Mouse (Mus musculus) hindbrain, embryonic 14.5 days (tissue): ENCODE data around the gene Gm20696. TPM values are rescaled to one million over a fixed set of nuclear protein-coding genes. Genes with fewer than 3 reads are reported as not detected.

Experiments
- ATAC-seq: fragments of 200-750 bp; cut with Nextera tagmentation; 2 replicates; pipeline ENCODE4 v1.8.0; 2017; ENCODE audit warnings: moderate number of reproducible peaks, mild to moderate bottlenecking, moderate TSS enrichment, moderate library complexity; ENCODE audit not compliant: low FRiP score
- DNase-seq: peaks from one replicate; pipeline ENCODE4 v3.0.0-alpha.2; 2015; ENCODE audit warnings: low spot score
- H3K27ac ChIP-seq: fragments of 300-500 bp; sonication (generic); 2 replicates; pipeline ENCODE4 v1.5.1; 2014; ENCODE audit warnings: mild to moderate bottlenecking, moderate library complexity
- H3K27me3 ChIP-seq: fragments of 300-500 bp; sonication (generic); 2 replicates; pipeline ENCODE4 v1.6.1; 2014; ENCODE audit warnings: mild to moderate bottlenecking, low read length, mixed read lengths; ENCODE audit not compliant: control insufficient read depth, insufficient read depth
- H3K36me3 ChIP-seq: fragments of 300-500 bp; sonication (generic); replicated peaks from 2 replicates; pipeline ENCODE4 v1.6.1; 2014; ENCODE audit not compliant: control insufficient read depth, insufficient read depth
- H3K4me1 ChIP-seq: fragments of 300-500 bp; sonication (generic); replicated peaks from 2 replicates; pipeline ENCODE4 v1.6.1; 2014; ENCODE audit warnings: antibody characterized with exemption, low read length, mixed read lengths; ENCODE audit not compliant: control insufficient read depth, insufficient read depth
- H3K4me2 ChIP-seq: fragments of 300-500 bp; sonication (generic); replicated peaks from 2 replicates; pipeline ENCODE4 v1.6.1; 2014; ENCODE audit warnings: mild to moderate bottlenecking, moderate library complexity
- H3K4me3 ChIP-seq: fragments of 300-500 bp; sonication (generic); replicated peaks from 2 replicates; pipeline ENCODE4 v1.5.1; 2014; ENCODE audit warnings: mild to moderate bottlenecking, low read length
- H3K9ac ChIP-seq: fragments of 300-500 bp; sonication (generic); 2 replicates; pipeline ENCODE4 v1.6.1; 2014
- H3K9me3 ChIP-seq: fragments of 300-500 bp; sonication (generic); 2 replicates; pipeline ENCODE4 v1.6.1; 2016; ENCODE audit warnings: low read length; ENCODE audit not compliant: control insufficient read depth
- WGBS: fragments of 180-500 bp; shearing (Covaris S2); extraction: QIAGEN DNeasy Blood & Tissue Kit; methylation state at CpG from one replicate; pipeline ENCODE4 v1.1.7; 2014; 5-methylcytosine and 5-hydroxymethylcytosine counted together
- polyA plus RNA-seq: library from polyadenylated mRNA; unstranded; fragments of >200 nt; fragmentation: Nextera tagmentation; extraction: Ambion mirVana; gene quantifications from 2 replicates; pipeline ENCODE4 v1.2.1, GENCODE M21; 2014

The Gm20696 gene
- polyA plus RNA-seq, 1 experiment from 2014 or later, result 2.6 TPM

GRCm38 (mm10) chr6:99652341-99652740 is 14.3 kb downstream of the Gm20696 start:
- Histone ChIP-seq H3K36me3 (no peaks in the 10 kb centered on the region), H3K9me3 (no peaks in the 10 kb centered on the region), H3K27me3 (no peaks in the 10 kb centered on the region), H3K27ac (no peak overlapping the region), H3K9ac (no peak overlapping the region), H3K4me1 (no peaks in the 10 kb centered on the region), H3K4me2 (no peak overlapping the region), H3K4me3 (no peak overlapping the region)
- no peak for ATAC-seq
- WGBS, result 73% methylated on average over 2 of the region's 2 CpGs
- peak; percentile 60 for DNase-seq

GRCm38 (mm10) chr6:99649307-99649706 is 17.3 kb downstream of the Gm20696 start:
- WGBS, result 63% methylated on average over 2 of the region's 2 CpGs
- no peak for DNase-seq
- no peaks in the 10 kb centered on the region for H3K9me3 ChIP-seq
- no peaks in the 10 kb centered on the region for H3K27me3 ChIP-seq
- no peak overlapping the region for H3K4me3 ChIP-seq
- H3K9ac ChIP-seq, result no peak overlapping the region
- H3K4me2 ChIP-seq, result no peak overlapping the region
- H3K4me1 ChIP-seq, result no peaks in the 10 kb centered on the region
- no peak overlapping the region for H3K27ac ChIP-seq
- no peak for ATAC-seq
- H3K36me3 ChIP-seq, result no peaks in the 10 kb centered on the region

- H3K9me3 ChIP-seq, result no peaks in the 10 kb centered on the region
- no peak for DNase-seq
- no peaks in the 10 kb centered on the region for H3K27me3 ChIP-seq
- 78% methylated on average over 10 of the region's 10 CpGs for WGBS
- H3K27ac ChIP-seq, result no peak overlapping the region
- H3K4me3 ChIP-seq, result no peak overlapping the region
- H3K4me1 ChIP-seq, result no peaks in the 10 kb centered on the region; the same call in 1 of the 2 replicates
- no peak overlapping the region for H3K4me2 ChIP-seq
- no peak overlapping the region for H3K9ac ChIP-seq
- H3K36me3 ChIP-seq, result no peaks in the 10 kb centered on the region
- 0 out of 2 replicates have a peak, but pooled peaks have one; percentile 24 for ATAC-seq
Measured at GRCm38 (mm10) chr6:99646344-99646743, 20.3 kb downstream of the Gm20696 start.

GRCm38 (mm10) chr6:99644876-99645275 is 21.7 kb downstream of the Gm20696 start:
- Histone ChIP-seq H3K9me3 (no peaks in the 10 kb centered on the region), H3K36me3 (no peaks in the 10 kb centered on the region), H3K27me3 (no peaks in the 10 kb centered on the region), H3K4me1 (no peaks in the 10 kb centered on the region; the same call in 1 of the 2 replicates), H3K9ac (no peak overlapping the region), H3K4me2 (no peak overlapping the region), H3K4me3 (no peak overlapping the region), H3K27ac (no peak overlapping the region)
- DNase-seq (no peak), ATAC-seq (no peak)
- WGBS, result 87% methylated on average over 5 of the region's 5 CpGs

GRCm38 (mm10) chr6:99644386-99644785 is 22.2 kb downstream of the Gm20696 start:
- Histone ChIP-seq H3K9ac (no peak overlapping the region), H3K4me2 (no peak overlapping the region), H3K36me3 (0 out of 2 replicates have a peak, but pooled peaks cover 2% of the 10 kb centered on the region), H3K27ac (no peak overlapping the region), H3K9me3 (no peaks in the 10 kb centered on the region), H3K4me3 (no peak overlapping the region), H3K4me1 (no peaks in the 10 kb centered on the region; the same call in 1 of the 2 replicates), H3K27me3 (no peaks in the 10 kb centered on the region)
- 90% methylated on average over 5 of the region's 5 CpGs for WGBS
- ATAC-seq, result no peak
- DNase-seq, result no peak

- ATAC-seq, result no peak
- peaks cover 7% of the 10 kb centered on the region; the same call in 1 of the 2 replicates for H3K36me3 ChIP-seq
- peak; percentile 56 for DNase-seq
Measured at GRCm38 (mm10) chr6:99643439-99644199, 23.0 kb downstream of the Gm20696 start.

GRCm38 (mm10) chr6:99637456-99637855 is 29.1 kb downstream of the Gm20696 start:
- Histone ChIP-seq H3K4me1 (peaks cover 6% of the 10 kb centered on the region; the same call in 1 of the 2 replicates), H3K9ac (no peak overlapping the region), H3K27ac (no peak overlapping the region), H3K4me2 (no peak overlapping the region), H3K4me3 (no peak overlapping the region), H3K9me3 (no peaks in the 10 kb centered on the region), H3K27me3 (no peaks in the 10 kb centered on the region), H3K36me3 (peaks cover 7% of the 10 kb centered on the region; the same call in 1 of the 2 replicates)
- ATAC-seq, result no peak
- 83% methylated on average over 4 of the region's 4 CpGs for WGBS
- no peak for DNase-seq

More at GRCm38 (mm10) chr6:99643439-99644199, 23.0 kb downstream of the Gm20696 start:
- H3K27me3 ChIP-seq, result no peaks in the 10 kb centered on the region
- no peak overlapping the region for H3K27ac ChIP-seq
- WGBS, result 65% methylated on average over 10 of the region's 10 CpGs
- no peak overlapping the region for H3K9ac ChIP-seq
- no peak overlapping the region for H3K4me3 ChIP-seq
- no peaks in the 10 kb centered on the region; the same call in 1 of the 2 replicates for H3K4me1 ChIP-seq
- H3K4me2 ChIP-seq, result no peak overlapping the region
- H3K9me3 ChIP-seq, result no peaks in the 10 kb centered on the region

GRCm38 (mm10) chr6:99636801-99637200 is 29.8 kb downstream of the Gm20696 start:
- WGBS, result 51% methylated on average over 8 of the region's 8 CpGs
- H3K4me3 ChIP-seq, result no peak overlapping the region
- peaks cover 6% of the 10 kb centered on the region; the same call in 1 of the 2 replicates for H3K4me1 ChIP-seq
- no peaks in the 10 kb centered on the region for H3K9me3 ChIP-seq
- DNase-seq (no peak), ATAC-seq (no peak)
- H3K27ac ChIP-seq, result no peak overlapping the region
- no peak overlapping the region for H3K9ac ChIP-seq
- H3K36me3 ChIP-seq, result peaks cover 7% of the 10 kb centered on the region; the same call in 1 of the 2 replicates
- no peaks in the 10 kb centered on the region for H3K27me3 ChIP-seq
- no peak overlapping the region for H3K4me2 ChIP-seq

- DNase-seq (no peak), ATAC-seq (no peak)
- 48% methylated on average over 9 of the region's 9 CpGs for WGBS
Measured at GRCm38 (mm10) chr6:99636121-99636520, 30.5 kb downstream of the Gm20696 start.

More at GRCm38 (mm10) chr6:99636121-99636520, 30.5 kb downstream of the Gm20696 start:
- Histone ChIP-seq H3K4me2 (no peak overlapping the region), H3K27ac (no peak overlapping the region), H3K4me3 (no peak overlapping the region), H3K36me3 (peaks cover 7% of the 10 kb centered on the region; the same call in 1 of the 2 replicates), H3K27me3 (no peaks in the 10 kb centered on the region), H3K4me1 (peaks cover 6% of the 10 kb centered on the region; the same call in 1 of the 2 replicates), H3K9ac (no peak overlapping the region), H3K9me3 (no peaks in the 10 kb centered on the region)
